Mouse (Mus musculus) layer of hippocampus, adult 18-20 months (tissue): ENCODE results near the gene Uncx. TPM values are rescaled to one million over a fixed set of nuclear protein-coding genes. Genes with fewer than 3 reads are reported as not detected.
"Not testable (repeated sequence)": the region's sequence is repeated elsewhere in the genome, so short reads cannot be mapped to it uniquely, and the experiment has no call there.

ENCODE experiments used
- DNase-seq, 2 experiments: peaks; one replicate each; pipeline ENCODE4 v3.0.0; 2022; ENCODE audit warnings: low spot score in 2 of 2
- total RNA-seq, 2 experiments: library from RNA; stranded (reverse); gene quantifications; 2 replicates each; pipeline ENCODE4 v1.2.3; 2021

The Uncx gene
- total RNA-seq, 2 experiments from 2014 or later = 0.15 TPM; not detected in 1

DNA sequence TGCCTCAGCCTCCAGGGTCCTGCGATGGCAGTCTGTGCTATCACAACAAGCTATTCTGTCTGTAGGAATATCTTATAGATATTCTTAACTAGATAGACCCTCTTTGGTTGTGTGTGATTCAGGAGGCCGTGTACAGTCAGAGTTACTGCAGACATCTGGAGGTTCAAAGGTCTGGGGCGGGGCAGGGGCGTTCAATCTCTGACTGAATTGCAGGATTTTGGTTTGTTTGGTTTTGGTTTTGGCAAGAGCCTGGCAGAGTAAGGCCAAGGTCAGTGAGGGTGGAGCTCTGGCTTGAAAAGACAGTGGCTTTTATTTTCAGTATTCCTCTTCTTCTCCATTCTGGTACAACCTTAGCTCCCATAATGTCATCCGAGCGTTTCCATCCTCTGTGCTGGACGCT, 16.5 kb downstream of the Uncx start:
- no peak for DNase-seq

DNA sequence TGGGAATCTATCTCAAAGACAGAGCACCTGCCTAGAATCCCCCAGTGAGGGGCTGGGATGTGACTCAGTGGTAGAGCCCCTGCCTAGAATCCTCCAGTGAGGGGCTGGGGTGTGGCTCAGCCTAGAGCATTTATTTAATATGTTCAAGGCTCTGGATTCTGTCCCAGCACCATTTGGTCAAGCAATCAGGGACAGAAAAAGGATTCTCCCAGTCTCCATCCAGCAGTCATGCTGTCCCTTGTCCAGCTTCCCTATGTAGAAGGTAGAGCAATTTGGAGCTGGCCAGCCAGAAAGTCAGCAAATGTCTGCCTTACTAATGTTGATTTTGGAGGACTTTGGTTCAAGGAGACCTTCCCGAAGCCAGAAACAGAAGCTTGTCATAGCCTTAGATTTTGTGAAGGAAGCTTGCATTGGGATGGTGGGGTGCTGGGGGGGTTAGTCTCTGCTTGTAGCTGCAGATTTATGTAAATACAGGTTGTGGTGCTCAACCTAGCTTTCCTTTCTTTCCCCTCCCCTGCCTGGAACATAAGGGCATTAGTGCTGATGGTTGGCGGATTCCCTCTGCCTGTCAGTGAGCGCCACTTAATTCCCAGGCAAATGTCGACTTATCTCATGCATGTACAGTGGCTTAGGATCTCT, 18.2 kb downstream of the Uncx start:
- DNase-seq = no peak

- no peak for DNase-seq
Measured at GRCm38 (mm10) chr5:139564663-139565062, 21.4 kb downstream of the Uncx start.

DNA sequence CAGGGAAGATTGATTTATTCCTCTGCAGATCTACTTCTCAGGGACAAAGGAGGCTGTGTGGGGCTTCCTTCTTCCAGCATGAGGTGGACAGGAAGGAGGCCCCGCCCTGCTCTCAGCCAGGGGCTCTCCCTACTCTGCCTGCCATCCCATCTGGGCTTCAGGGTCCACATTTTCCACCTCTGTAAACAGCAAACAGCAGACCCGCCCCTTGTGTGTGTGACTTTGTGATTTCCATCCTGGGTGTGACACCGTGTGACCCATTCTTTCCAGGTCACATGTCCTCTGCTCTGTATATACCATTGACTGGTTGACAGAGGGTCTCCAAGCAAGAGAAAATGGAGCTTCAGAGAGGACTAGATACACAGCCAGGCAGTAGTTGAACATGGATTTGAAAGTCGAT, 22.2 kb downstream of the Uncx start:
- no peak for DNase-seq

- no peak for DNase-seq
Measured at GRCm38 (mm10) chr5:139566640-139567399, 23.5 kb downstream of the Uncx start.

GRCm38 (mm10) chr5:139568079-139568478, 24.8 kb downstream of the Uncx start:
- no peak for DNase-seq

- DNase-seq = no peak
Measured at GRCm38 (mm10) chr5:139572526-139572925, 29.2 kb downstream of the Uncx start.

DNA sequence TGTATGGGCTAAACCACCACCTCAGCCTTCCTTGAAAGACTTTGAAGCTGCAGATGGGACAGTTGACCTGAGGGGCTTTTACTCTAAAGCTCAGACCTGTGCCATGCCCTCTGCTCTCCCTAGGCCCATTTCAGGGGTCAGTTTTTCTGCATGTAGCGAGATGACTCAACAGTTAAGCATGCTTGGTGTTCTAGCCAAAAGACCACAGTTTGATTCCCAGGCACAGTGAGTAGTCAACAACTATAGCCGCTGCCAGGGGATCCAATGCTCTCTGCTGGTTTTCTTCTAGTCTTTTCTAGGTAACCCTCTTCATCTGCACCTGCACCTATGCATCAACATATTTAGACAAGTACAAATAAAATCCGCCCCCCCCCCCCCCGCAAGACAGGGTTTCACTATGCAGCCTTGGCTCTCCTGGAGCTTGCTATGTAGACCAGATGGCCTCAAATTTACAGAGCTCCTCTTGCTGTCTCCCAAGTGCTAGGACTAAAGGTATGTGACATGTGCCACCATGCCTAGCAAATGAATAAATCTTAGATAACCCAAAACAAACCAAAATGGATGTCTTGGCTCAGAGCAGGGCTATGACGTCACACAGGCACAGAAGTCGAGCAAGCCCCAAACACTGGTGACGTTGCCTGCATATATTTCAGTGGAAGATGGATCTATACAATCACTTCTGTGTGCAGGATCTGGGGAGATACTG, 30.5 kb downstream of the Uncx start:
- no peak for DNase-seq

DNA sequence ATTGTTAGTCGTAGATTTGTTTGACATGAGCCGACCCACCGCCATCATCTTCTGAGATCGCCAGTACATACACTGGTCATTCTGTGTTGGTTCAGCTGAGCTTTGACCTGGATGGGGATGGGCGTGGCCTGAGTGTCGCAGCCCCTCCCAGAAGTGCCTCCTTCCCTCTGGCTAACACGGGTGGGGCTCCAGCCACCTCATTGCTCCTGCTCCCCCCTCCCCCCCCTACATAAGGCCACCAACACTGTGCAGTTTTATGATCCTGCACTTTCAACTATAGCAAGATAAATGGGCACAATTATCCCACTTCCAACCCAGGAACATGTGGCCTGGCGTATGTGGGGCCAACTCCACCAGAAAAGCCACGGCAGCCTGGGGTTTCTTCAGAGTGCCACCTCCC, 31.8 kb downstream of the Uncx start:
- DNase-seq = no peak

DNA sequence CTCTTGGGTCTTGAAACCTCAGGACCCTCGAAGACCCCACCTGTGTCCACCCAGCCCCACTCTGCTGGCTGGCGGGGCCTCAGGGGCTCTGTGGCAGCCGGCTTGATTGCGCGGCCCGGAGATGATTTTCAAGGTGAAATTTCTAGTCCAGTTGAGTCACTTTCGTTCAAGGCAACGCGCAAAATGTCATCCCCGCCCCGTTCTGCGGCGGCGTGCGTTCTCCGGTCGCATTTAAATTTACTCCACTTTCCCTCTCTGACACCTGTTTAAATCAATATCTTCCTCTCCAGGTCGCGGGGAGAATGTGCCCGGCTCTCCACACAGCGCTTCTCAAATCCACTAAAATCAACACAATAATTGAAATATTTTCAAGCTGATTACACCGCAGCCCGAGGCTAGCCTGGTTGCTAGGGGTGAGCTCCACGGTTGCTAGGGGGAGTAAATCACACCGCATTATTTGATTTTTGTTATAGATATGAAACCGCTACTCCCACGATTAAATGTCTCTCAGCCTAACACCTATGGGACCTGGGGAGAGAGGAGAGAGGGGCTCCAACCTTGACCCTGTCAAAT, 37.0 kb downstream of the Uncx start:
- DNase-seq = no peak

DNA sequence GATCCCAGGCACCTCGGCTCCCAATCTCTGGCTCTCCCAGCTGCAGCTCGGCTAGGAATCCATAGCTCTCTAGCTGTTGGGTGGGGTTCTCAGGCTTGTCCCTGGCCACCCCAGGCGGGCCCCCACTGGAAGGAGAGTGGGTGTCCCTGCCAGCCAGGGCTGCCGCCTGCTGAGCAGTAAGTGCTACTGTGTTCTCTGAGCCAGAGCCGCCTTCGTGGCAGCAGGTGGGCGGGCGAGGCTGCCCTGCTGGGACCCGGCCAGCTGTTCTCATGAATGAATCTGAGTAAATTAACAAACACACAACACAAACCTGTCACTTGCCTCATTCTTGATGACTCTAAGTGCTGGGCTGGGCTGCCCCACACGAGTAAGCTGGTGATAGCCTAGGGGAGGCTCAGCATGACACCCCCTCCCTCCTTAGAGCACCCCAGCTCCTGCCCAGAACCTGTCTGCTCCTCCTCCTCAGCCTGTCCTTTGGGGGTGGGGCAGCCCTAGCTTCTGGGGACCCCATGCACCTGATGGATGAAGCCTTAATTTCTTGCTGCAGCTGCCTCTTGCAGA, 38.1 kb downstream of the Uncx start:
- DNase-seq = no peak

GRCm38 (mm10) chr5:139584971-139585747, 41.9 kb downstream of the Uncx start:
- DNase-seq = no peak

GRCm38 (mm10) chr5:139585748-139586060, 42.4 kb downstream of the Uncx start:
- DNase-seq = no peak

GRCm38 (mm10) chr5:139587459-139587858, 44.2 kb downstream of the Uncx start:
- DNase-seq = not testable (repeated sequence)

DNA sequence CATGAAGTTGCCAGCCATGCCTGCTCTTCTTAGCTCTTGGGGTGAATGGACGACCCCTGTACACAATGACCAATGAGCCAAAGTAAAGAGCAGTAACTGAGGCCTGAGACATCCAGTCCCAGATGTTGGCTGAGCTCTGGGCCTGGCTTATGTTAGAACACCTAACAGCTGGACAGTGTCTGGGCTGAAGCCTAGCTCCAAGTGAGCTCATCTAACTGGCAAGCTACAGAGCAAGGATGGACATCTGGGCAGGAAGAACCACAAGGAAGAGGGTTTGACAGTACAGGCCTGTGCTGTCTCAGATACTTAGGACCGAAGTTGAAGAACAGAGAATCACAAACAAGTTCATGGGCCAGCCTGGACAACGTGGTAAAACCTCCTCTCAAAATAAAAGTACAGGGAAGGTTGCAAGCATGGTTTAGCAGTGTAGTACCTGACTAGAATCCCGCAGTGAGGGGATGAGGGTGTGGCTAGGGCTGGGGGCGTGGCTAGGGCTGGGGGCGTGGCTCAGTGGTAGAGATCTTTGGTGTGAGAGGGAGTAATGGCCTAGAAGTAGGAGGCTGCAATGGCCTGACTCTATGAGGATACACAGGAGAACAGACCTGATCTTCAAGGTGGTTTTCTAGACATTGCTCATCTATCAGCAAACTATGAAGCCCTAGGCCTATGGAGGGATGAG, 47.5 kb downstream of the Uncx start:
- not testable (repeated sequence) for DNase-seq

DNA sequence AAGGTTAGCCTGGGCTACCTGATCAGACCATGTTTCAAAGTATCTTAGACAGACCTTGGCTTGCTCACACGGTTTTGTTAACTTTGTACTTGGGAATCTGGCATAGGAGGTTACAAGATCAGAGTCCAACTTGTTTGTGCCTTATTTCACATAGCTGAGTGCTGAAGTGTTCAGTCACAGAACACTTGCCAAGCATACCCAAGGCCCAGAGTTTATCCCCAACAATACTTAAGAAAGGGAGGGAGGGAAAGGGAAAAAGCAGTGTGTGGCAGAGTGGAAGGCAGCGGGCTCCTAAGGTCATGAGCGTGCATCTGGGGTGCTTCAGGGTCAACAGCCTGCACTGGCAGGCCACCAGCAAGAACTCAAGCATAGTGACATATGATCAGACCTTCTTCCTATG, 48.7 kb downstream of the Uncx start:
- no peak for DNase-seq

DNA sequence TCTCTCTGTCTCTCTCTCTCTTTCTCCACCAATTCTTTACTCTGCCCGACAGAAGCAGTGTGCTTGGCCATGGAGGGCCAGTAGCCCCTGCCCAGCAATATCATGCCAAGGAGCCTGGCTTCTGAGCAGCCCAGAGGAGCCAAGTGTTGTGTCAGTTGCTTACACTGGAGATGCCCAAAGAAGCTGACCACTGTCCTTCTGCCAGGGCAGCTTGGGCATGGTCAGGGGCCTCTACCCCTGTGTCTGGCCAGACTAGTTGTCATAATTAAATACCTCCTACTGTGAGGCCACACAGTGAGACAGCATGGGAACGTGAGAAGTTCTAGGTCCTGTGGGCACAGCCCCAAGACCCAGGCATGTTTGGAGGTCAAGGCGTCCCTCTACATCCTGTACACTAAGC, 49.6 kb downstream of the Uncx start:
- no peak for DNase-seq

DNA sequence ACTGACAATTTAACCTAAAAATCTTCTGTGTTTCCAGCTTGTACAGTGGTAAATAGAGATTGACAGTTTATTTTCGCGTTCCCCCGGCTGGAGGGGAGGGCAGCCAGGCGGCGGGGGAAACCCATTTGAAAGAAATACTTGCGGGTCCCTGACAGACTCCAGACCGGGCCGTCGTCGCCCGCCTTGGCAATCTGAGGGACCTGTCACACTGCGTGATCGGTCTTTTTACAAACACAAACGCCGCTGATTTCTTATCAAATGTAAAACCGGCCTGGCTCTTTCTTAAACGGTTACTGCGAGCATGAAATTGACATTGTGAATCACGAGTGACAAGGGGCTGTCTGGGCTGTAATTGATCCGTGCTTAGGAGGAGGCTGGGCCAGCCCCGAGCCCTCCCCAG, 50.5 kb downstream of the Uncx start:
- no peak for DNase-seq

- no peak for DNase-seq
Measured at GRCm38 (mm10) chr5:139595001-139595400, 51.7 kb downstream of the Uncx start.
